Mouse (Mus musculus): Measurements from ENCODE around the gene Stx1a.

- TF ChIP-seq CTCF (conservative IDR thresholded peaks at IDR 0.05; ENCODE audit: low read length) (no peak), POU5F1 (IDR thresholded peaks at IDR 0.05; ENCODE audit: borderline replicate concordance, low read length) (no peak), NANOG (IDR thresholded peaks at IDR 0.05; ENCODE audit: borderline replicate concordance, low read length) (no peak)
Observed at GRCm38 (mm10) chr5:134985633-134986297, 37.5 kb upstream of the Stx1a start, which contains the start of gene Cldn3.
